Mouse (Mus musculus) heart, postnatal 10 days (tissue): Measurements from ENCODE around the gene Fcho1. TPM values are rescaled to one million over a fixed set of nuclear protein-coding genes. Genes with fewer than 3 reads are reported as not detected.
"Not testable (repeated sequence)": the region's sequence is repeated elsewhere in the genome, so short reads cannot be mapped to it uniquely, and the experiment has no call there.

Source experiments
- DNase-seq, 2 experiments: peaks; one replicate each; pipeline ENCODE4 v3.0.0; 2021
- intact Hi-C: fragments of 180-260 bp; cut with DNase I; formaldehyde crosslinking; loops from one replicate; pipeline ENCODE4 v1.15.1; 2025
- total RNA-seq, 2 experiments: library from RNA; stranded (reverse); gene quantifications; 2 replicates each; pipeline ENCODE4 v1.2.3; 2021

Gene Fcho1
- total RNA-seq, 2 experiments from 2014 or later, result 1.3 to 2.4 TPM

DNA sequence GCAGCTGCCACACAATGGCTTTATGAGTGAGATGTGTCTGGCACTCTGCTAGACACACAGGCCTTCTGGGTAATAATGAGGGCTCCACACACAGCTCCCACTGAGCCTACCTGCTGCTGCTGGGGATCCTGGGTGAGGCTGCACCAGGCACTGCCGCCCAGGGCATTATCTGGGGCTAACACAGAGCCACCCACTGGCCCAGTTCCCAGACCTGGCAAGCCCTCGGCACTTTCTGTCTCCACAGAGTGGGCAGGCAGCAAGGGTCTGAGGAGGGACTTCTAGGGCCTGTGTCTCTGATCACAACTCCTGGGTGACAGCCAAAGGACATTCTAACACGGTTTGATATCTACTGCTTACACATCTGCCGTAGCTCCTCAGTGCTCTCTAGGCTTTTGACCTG is 6.3 kb downstream of the Fcho1 start:
- DNase-seq, result peak; percentile 74 to 77
- intact Hi-C loops, result no loop called here

- intact Hi-C loops, result no loop called here
- no peak for DNase-seq
These were observed 7.3 kb downstream of the Fcho1 start for GRCm38 (mm10) chr8:71718252-71718651.

DNA sequence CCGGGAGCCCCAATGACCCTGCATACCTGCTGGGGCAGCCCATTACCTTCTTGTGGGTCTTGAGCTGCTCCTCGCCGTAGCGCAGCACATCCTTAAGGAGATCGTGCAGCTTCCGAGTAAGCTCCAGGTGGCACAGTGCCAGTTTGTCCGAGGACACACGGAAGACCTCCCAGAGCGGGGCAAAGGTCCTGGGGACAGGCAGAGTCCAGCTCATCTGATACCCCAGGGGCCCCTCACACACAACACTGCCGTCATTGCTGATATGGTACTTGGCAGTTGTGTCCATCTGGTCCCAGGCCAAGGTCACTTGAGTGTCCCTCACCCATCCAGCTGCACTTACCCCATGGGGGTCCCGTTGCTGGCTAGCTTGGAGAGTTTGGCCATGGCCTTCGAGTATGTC is 8.4 kb downstream of the Fcho1 start:
- DNase-seq, result no peak
- intact Hi-C loops, result no loop called here

DNA sequence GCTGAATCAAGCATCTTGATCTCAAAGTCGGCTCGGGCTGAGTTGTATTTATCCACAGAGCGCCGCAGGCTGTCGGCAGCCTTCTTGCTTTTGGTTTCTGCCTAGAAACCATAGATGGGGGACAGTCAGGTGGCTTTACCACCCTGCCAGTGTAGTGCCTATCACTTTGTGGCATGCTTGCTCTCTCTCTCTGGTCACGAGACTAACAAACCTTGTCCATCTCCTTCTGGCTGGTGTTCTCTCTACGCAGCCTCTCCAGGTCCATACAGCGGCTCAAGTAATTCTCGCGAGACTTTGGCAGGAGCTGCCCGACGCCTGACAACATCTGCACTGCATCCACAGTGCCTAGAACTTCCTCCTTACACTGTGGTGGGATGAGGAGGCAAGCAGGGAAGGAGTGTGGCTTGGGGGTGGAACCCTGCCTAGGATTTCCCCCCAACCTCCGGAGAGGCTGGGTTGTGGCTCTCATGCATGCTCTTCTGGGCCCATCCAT is 8.9 kb downstream of the Fcho1 start:
- intact Hi-C loops, result no loop called here
- DNase-seq, result no peak

GRCm38 (mm10) chr8:71715531-71715930 is 10.0 kb downstream of the Fcho1 start:
- intact Hi-C loops, result no loop called here
- no peak for DNase-seq

- no peak for DNase-seq
- intact Hi-C loops, result no loop called here
These were observed 13.9 kb downstream of the Fcho1 start for GRCm38 (mm10) chr8:71711574-71711973.

- DNase-seq, result peak; percentile 80 to 87
- intact Hi-C loops, result loop anchor here (1.0 kb wide), 1 partner anchor 21 kb away; no protein-coding TSS in a partner anchor
These were observed 15.6 kb downstream of the Fcho1 start for GRCm38 (mm10) chr8:71709800-71710446.

DNA sequence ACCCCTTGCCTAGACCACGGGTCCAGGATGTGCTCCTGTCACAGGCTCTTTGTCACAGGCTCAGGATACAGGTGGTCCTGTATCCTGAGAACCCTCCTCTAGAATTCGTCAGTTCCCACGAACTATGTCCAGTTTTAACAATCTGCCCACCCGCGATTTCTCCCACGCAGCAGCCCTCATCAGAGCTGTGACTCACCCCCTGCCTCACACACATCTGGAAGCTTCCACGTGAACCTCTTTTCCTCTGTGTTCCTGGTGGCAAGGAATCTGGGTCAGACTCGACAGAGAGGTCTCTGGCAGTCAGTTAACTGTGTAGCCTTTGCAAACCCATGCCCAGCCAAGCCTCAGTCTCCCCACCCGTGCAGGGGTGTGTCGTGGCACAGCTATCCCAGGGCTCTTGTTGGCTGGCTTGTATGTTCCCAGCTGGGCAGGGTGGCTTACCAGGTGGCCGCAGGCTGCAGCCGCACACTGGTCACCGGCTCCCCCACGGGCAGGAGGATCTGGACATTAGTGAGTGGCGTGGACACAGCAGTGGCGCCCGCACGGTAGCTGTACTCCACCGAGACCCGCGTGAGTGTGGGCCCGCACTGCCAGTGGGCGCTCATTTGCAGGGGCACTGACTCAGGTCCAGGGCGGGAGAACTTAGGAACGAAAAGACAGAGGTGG is 16.2 kb downstream of the Fcho1 start:
- DNase-seq, result no peak
- intact Hi-C loops, result loop anchor here (1.0 kb wide), 1 partner anchor 22 kb away; no protein-coding TSS in a partner anchor

DNA sequence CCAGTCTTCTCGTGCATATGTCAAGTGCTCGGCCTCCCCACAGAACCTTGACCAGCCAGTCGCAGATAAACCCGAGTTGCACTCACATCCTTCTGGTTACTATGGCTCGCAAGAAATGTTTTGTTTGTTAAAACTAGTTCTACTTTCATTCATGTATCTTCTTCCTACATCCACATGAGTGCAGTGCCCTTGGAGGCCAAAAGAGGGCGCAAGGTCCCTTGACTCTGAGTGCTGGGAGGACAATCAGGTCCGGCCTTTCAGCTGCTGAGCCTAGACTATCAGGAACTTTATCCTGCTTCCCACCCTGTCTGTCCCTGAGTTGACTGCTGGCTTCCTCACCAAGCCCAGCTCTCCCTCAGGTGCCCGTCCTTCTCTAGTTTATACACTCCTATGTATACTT is 17.6 kb downstream of the Fcho1 start:
- peak; percentile 52 to 67 for DNase-seq
- intact Hi-C loops, result no loop called here

DNA sequence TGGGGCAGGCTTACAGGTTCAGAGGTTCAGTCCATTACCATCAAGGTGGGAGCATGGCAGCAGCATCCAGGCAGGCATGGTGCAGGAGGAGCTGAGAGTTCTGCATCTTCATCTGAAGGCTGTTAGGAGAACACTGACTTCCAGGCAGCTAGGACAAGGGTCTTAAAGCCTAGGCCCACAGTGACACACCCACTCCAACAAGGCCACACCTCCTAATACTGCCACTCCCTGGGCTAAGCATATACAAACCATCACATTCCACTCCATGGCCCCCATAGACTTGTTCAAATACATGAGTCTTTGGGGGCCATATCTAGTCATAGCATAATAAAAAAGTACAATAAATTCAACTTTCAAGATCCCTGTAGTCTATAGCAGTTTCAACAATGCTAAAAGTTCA is 22.1 kb downstream of the Fcho1 start:
- intact Hi-C loops, result not testable (repeated sequence)

GRCm38 (mm10) chr8:71702923-71703322 is 22.6 kb downstream of the Fcho1 start:
- intact Hi-C loops, result no loop called here
- no peak for DNase-seq

More for the DNA sequence above, 22.1 kb downstream of the Fcho1 start:
- DNase-seq, result not testable (repeated sequence)

DNA sequence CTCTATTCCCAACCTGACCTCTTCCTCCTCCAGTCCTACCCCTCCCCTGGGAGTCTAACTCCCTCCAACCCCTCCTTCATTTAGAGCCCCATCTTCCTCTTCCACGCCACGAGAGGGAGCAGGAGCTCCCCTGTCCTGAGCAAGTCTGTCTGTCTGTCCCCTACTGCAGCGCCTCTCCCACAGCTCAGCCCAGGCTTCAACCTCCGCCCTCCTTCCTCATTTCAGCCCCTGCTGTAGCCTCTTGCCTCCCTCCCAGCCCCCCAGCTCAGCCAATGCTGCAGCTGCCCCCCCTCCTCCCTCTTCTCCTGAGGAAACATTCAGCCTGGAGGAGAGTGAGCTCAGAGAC is 23.5 kb downstream of the Fcho1 start:
- intact Hi-C loops, result no loop called here
- DNase-seq, result no peak

DNA sequence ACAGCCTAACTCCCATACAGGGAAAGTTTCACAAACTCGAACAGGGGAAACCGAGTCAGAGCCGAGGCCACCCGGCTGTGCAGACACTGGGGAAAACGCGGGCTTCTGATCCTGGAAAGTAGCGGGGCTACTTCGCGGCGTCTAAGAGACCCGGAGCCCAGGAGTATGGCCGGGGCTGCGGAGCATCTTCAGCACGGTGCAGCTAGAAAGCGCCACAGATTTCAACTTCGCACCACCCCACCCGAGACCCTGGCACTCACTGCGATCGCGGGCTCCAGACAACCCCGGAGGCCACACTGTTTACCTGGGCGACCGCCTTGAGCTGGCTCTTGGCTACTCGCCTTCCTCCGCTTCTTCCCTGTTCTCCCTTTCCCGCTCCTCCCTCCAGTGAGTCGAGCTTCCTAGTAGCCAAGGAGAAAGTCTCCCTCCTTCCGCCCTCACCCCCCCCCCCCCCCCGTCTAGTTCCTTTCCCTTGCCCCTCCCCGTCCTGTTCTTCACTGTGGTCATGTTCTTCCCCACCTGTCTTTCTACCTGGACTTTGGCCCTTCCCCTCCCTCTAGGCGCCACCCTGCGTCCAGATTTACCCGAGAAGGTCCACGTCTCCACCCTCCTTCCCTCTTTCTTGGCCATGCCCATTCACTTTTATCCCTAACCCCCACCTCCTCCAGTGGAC is 24.0 kb downstream of the Fcho1 start, which contains the start of gene B3gnt3:
B3gnt3 (minus strand) TSS at position 376 of the 673 bp plus-strand sequence.
- intact Hi-C loops, result no loop called here
- DNase-seq, result no peak

- intact Hi-C loops, result no loop called here
- peak; percentile 38 to 52 for DNase-seq
These were observed 24.8 kb downstream of the Fcho1 start for GRCm38 (mm10) chr8:71700493-71701269.

GRCm38 (mm10) chr8:71695456-71695855 is 30.1 kb downstream of the Fcho1 start:
- DNase-seq, intact Hi-C loops: not testable (repeated sequence)

DNA sequence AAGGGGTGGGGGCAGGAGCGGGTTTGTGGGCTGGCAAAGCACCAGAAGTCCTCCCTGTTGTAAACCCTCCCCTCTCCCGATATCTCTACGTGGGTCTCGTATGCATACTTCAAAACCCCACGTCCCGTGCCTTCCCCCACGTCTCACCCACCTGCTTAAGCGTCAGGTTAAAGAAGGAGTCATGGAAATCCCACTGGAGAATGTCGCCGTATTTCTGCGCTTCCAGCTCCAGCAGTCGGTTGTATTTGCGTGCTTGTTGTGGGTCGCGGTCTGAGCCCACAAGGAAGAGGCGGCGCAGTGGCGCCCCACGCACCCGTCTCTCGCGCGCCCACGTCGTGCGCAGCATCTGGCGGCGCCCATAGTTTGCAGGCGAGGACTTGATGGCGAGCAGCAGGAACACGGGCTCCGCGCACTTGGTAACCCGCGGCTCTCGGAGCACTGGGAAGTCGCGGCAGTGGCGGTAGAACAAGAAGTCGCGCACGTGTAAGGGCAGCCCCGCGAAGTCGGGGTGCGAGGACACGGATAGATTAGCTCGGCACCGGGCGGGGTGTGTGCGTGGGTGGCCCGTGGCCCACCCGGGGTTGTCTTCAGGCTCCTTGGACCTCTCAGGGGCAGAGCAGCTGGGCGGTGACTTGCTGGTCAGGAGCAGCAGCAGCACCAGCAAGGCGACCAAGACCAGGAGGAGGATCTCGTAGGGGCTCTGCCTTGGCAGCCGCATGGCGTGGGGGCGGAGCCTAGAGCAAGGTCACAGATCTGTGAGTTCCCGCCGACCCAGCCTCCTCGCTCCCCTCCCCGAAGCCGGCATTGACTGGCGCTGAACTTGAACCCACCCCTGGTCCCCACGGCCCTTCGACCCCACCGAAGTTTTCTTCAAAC is 32.1 kb downstream of the Fcho1 start:
- intact Hi-C loops, result no loop called here
- DNase-seq, result no peak

DNA sequence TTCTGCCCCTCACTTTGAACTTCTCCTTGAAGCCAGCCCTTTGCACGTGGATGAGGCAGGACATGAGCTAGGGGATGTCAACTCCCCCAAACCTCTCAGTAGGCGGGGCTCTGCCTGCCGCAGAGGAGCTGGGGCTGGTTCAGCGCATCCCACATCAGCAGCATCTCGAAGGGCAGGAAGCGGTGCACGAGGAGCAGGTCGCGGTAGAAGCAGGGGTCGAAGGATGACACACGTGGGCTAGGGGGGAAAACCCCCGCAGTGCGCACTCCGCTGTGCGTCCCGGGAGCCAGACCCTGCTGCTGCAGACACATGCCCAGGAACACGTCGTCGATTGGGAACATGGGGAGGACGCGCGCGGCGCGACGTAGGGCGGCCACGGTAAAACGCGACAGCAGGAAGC is 33.0 kb downstream of the Fcho1 start:
- DNase-seq, result no peak
- intact Hi-C loops, result no loop called here

DNA sequence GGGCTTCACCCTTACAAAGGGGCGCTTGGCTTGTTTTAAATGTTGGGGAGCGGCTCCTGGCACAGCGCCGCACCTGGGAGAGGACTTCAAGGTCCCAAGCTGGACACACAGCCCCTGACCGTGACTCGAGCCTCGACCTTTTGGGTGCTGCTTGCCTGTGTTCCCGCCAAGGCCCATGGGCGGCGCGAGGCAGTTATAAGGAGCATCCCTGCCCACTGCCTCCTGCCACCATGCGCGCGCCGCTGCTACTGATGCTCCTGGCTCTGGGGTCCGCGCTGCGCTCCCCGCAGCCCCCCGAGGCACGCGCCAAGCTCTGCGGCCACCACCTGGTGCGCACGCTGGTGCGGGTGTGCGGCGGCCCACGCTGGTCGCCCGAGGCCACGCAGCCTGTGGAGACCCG is 36.5 kb downstream of the Fcho1 start, which contains the start of gene Insl3:
Insl3 (plus strand) TSS at position 187 of the 400 bp plus-strand sequence.
- intact Hi-C loops, result no loop called here
- no peak for DNase-seq

DNA sequence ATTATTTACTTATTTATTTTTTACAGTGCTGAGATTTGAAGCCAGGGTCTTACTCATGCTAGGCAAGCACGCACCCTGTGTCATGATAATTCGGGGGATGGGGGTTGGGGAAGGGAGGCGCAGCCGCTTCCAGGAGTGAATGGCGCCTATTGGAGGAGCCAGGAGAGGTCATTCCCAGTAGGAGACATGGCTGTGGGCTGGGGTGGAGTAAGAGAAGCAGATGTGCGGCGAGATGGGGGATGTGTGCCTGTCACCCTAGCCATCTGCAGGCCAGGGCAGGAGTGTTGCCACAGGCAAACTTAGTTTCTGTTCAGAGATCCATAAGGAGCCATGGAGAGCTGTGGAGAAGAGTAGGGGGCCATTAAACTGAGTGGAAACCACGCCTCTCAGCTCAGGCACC is 37.9 kb downstream of the Fcho1 start:
- intact Hi-C loops, result no loop called here
- DNase-seq, result no peak
